Mouse (Mus musculus): ENCODE measurements around the gene Cep164. TPM values are rescaled to one million over a fixed set of nuclear protein-coding genes. Genes with fewer than 3 reads are reported as not detected.

The Cep164 gene
- 15.2 and 19.8 TPM in 2 replicates for polyA plus RNA-seq (2014; fragmentation: Nextera tagmentation; extraction: Ambion mirVana)

- H3K36me3 ChIP-seq (ENCODE audit: control insufficient read depth, insufficient read depth, low read length): no peaks in the 10 kb centered on the region
- peaks cover 6% of the 10 kb centered on the region; the same call in 1 of the 2 replicates for H3K4me1 ChIP-seq (ENCODE audit: control insufficient read depth, insufficient read depth, low read length)
- peak within 1 kb of the TSS; percentile 76 for H3K9ac ChIP-seq (ENCODE audit: low read depth, low read length)
- ATAC-seq (replicated peaks; ENCODE audit: insufficient number of reproducible peaks, low FRiP score, low TSS enrichment): peak; percentile 91
- H3K4me2 ChIP-seq: peak within 1 kb of the TSS; percentile 63
- H3K27ac ChIP-seq (ENCODE audit: low read depth, low read length): peak within 1 kb of the TSS; percentile 50
- no peaks in the 10 kb centered on the region for H3K27me3 ChIP-seq (ENCODE audit: control insufficient read depth, insufficient read depth, low read length)
- no peaks in the 10 kb centered on the region; the same call in 1 of the 2 replicates for H3K9me3 ChIP-seq (replicated peaks; ENCODE audit: control insufficient read depth, low read length)
- peak within 1 kb of the TSS; percentile 77 for H3K4me3 ChIP-seq (ENCODE audit: low read depth, low read length)
- under 1% methylated on average over 31 of the region's 31 CpGs for WGBS (ENCODE audit: insufficient replicate concordance)
Observed at GRCm38 (mm10) chr9:45828291-45828963, at the start of gene Cep164. TSS of gene Cep164 (minus strand) at chr9:45828691.

GRCm38 (mm10) chr9:45877928-45878327 lies 49.4 kb upstream of the Cep164 start:
- Histone ChIP-seq H3K9me3 (replicated peaks; ENCODE audit: control insufficient read depth, low read length) (no peaks in the 10 kb centered on the region), H3K27ac (ENCODE audit: low read depth, low read length) (no peak overlapping the region), H3K27me3 (ENCODE audit: control insufficient read depth, insufficient read depth, low read length) (no peaks in the 10 kb centered on the region), H3K4me1 (ENCODE audit: control insufficient read depth, insufficient read depth, low read length) (no peaks in the 10 kb centered on the region), H3K36me3 (ENCODE audit: control insufficient read depth, insufficient read depth, low read length) (peaks cover 2% of the 10 kb centered on the region; the same call in 1 of the 2 replicates), H3K4me2 (no peak overlapping the region), H3K4me3 (ENCODE audit: low read depth, low read length) (no peak overlapping the region), H3K9ac (ENCODE audit: low read depth, low read length) (no peak overlapping the region)
- 80% methylated on average over 2 of the region's 2 CpGs for WGBS (ENCODE audit: insufficient replicate concordance)
- no peak for ATAC-seq (replicated peaks; ENCODE audit: insufficient number of reproducible peaks, low FRiP score, low TSS enrichment)

DNA sequence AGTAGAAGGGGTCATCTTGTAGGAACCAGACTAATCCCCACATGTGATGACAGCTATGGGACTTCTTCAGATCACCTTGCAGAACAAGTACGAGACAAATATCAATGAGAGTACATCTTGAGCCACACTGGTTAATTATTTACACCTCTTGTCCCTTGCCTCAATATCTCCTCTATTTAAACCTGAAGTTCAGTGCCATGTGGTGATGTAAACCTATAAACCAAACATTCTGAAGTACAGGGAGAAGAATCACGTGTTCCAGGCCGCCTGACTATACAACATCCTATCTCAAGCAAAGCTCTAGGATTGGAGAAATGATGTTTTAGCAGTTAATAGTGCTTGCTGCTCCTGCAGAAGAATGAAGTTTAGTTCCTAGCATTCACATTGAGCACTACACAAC lies 41.8 kb upstream of the Cep164 start:
- no peak overlapping the region for H3K9ac ChIP-seq (ENCODE audit: low read depth, low read length)
- no peak overlapping the region for H3K4me3 ChIP-seq (ENCODE audit: low read depth, low read length)
- no peak for ATAC-seq (replicated peaks; ENCODE audit: insufficient number of reproducible peaks, low FRiP score, low TSS enrichment)
- WGBS (ENCODE audit: insufficient replicate concordance): 93% methylated on average over 3 of the region's 3 CpGs
- no peaks in the 10 kb centered on the region for H3K4me1 ChIP-seq (ENCODE audit: control insufficient read depth, insufficient read depth, low read length)
- H3K27ac ChIP-seq (ENCODE audit: low read depth, low read length): no peak overlapping the region
- H3K36me3 ChIP-seq (ENCODE audit: control insufficient read depth, insufficient read depth, low read length): peaks cover 28% of the 10 kb centered on the region
- no peaks in the 10 kb centered on the region for H3K27me3 ChIP-seq (ENCODE audit: control insufficient read depth, insufficient read depth, low read length)
- no peak overlapping the region for H3K4me2 ChIP-seq
- H3K9me3 ChIP-seq (replicated peaks; ENCODE audit: control insufficient read depth, low read length): no peaks in the 10 kb centered on the region

GRCm38 (mm10) chr9:45869181-45869580 lies 40.7 kb upstream of the Cep164 start:
- Histone ChIP-seq H3K4me3 (ENCODE audit: low read depth, low read length) (no peak overlapping the region), H3K27ac (ENCODE audit: low read depth, low read length) (no peak overlapping the region), H3K9me3 (replicated peaks; ENCODE audit: control insufficient read depth, low read length) (no peaks in the 10 kb centered on the region), H3K36me3 (ENCODE audit: control insufficient read depth, insufficient read depth, low read length) (peaks cover 35% of the 10 kb centered on the region), H3K4me2 (no peak overlapping the region), H3K27me3 (ENCODE audit: control insufficient read depth, insufficient read depth, low read length) (no peaks in the 10 kb centered on the region), H3K4me1 (ENCODE audit: control insufficient read depth, insufficient read depth, low read length) (no peaks in the 10 kb centered on the region), H3K9ac (ENCODE audit: low read depth, low read length) (no peak overlapping the region)
- ATAC-seq (replicated peaks; ENCODE audit: insufficient number of reproducible peaks, low FRiP score, low TSS enrichment): no peak
- 90% methylated on average over 3 of the region's 3 CpGs for WGBS (ENCODE audit: insufficient replicate concordance)

GRCm38 (mm10) chr9:45861813-45862212 lies 33.3 kb upstream of the Cep164 start:
- ATAC-seq (replicated peaks; ENCODE audit: insufficient number of reproducible peaks, low FRiP score, low TSS enrichment): no peak
- Histone ChIP-seq H3K4me2 (no peak overlapping the region), H3K27ac (ENCODE audit: low read depth, low read length) (no peak overlapping the region), H3K4me1 (ENCODE audit: control insufficient read depth, insufficient read depth, low read length) (no peaks in the 10 kb centered on the region), H3K9ac (ENCODE audit: low read depth, low read length) (no peak overlapping the region), H3K4me3 (ENCODE audit: low read depth, low read length) (no peak overlapping the region), H3K9me3 (replicated peaks; ENCODE audit: control insufficient read depth, low read length) (no peaks in the 10 kb centered on the region), H3K27me3 (ENCODE audit: control insufficient read depth, insufficient read depth, low read length) (no peaks in the 10 kb centered on the region), H3K36me3 (ENCODE audit: control insufficient read depth, insufficient read depth, low read length) (peaks cover 38% of the 10 kb centered on the region)
- 93% methylated on average over 7 of the region's 7 CpGs for WGBS (ENCODE audit: insufficient replicate concordance)

DNA sequence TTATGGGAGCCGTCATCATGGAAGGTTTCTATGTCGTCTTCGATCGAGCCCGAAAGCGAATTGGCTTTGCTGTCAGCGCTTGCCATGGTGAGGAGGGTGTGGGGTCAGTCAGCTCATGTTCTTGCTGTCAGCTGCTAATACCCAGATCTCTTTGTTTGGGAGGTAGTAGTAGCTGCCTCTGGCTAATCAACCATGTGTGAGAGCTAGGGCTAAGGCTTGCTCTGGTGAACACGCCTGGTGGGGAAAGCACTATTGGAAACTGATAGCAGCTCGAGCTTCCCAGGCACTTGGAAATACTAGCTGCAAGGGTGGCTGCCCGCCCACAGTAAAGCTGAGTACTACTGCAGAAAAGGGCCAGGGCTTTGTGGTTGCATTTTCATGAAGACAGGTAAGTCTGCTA lies 30.9 kb upstream of the Cep164 start:
- peaks cover 26% of the 10 kb centered on the region for H3K36me3 ChIP-seq (ENCODE audit: control insufficient read depth, insufficient read depth, low read length)
- no peak for ATAC-seq (replicated peaks; ENCODE audit: insufficient number of reproducible peaks, low FRiP score, low TSS enrichment)
- no peak overlapping the region for H3K27ac ChIP-seq (ENCODE audit: low read depth, low read length)
- H3K27me3 ChIP-seq (ENCODE audit: control insufficient read depth, insufficient read depth, low read length): no peaks in the 10 kb centered on the region
- H3K4me1 ChIP-seq (ENCODE audit: control insufficient read depth, insufficient read depth, low read length): no peaks in the 10 kb centered on the region
- H3K4me3 ChIP-seq (ENCODE audit: low read depth, low read length): no peak overlapping the region
- H3K9ac ChIP-seq (ENCODE audit: low read depth, low read length): no peak overlapping the region
- 87% methylated on average over 10 of the region's 10 CpGs for WGBS (ENCODE audit: insufficient replicate concordance)
- no peak overlapping the region for H3K4me2 ChIP-seq
- H3K9me3 ChIP-seq (replicated peaks; ENCODE audit: control insufficient read depth, low read length): no peaks in the 10 kb centered on the region

GRCm38 (mm10) chr9:45854136-45854535 lies 25.6 kb upstream of the Cep164 start:
- no peak overlapping the region for H3K9ac ChIP-seq (ENCODE audit: low read depth, low read length)
- no peaks in the 10 kb centered on the region; the same call in 1 of the 2 replicates for H3K27me3 ChIP-seq (ENCODE audit: control insufficient read depth, insufficient read depth, low read length)
- peaks cover 19% of the 10 kb centered on the region for H3K4me1 ChIP-seq (ENCODE audit: control insufficient read depth, insufficient read depth, low read length)
- 69% methylated on average over 1 of the region's 1 CpGs for WGBS (ENCODE audit: insufficient replicate concordance)
- H3K36me3 ChIP-seq (ENCODE audit: control insufficient read depth, insufficient read depth, low read length): peaks cover 3% of the 10 kb centered on the region; the same call in 1 of the 2 replicates
- no peak overlapping the region for H3K4me2 ChIP-seq
- H3K9me3 ChIP-seq (replicated peaks; ENCODE audit: control insufficient read depth, low read length): no peaks in the 10 kb centered on the region
- H3K4me3 ChIP-seq (ENCODE audit: low read depth, low read length): no peak overlapping the region
- ATAC-seq (replicated peaks; ENCODE audit: insufficient number of reproducible peaks, low FRiP score, low TSS enrichment): no peak
- no peak overlapping the region for H3K27ac ChIP-seq (ENCODE audit: low read depth, low read length)

DNA sequence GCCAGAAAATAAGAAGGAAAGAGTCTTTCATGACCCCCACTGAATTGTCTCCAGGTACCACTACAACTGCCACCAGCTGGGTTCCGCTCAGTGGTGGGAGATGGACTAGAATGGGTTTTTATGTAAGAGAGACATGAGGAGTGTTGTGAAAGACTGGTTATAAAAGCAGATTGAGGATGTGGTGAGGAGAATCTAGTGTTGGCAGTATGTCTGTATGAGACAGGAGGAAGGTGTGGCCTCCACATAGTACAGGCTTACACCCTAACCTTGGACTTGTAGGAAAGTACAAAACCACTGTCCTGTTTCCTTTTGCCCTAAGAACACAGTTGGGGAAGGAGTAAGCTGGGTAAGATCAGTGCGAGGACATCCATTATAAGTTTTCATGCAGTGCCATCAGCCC lies 25.2 kb upstream of the Cep164 start:
- no peak for ATAC-seq (replicated peaks; ENCODE audit: insufficient number of reproducible peaks, low FRiP score, low TSS enrichment)
- no peaks in the 10 kb centered on the region; the same call in 1 of the 2 replicates for H3K36me3 ChIP-seq (ENCODE audit: control insufficient read depth, insufficient read depth, low read length)
- WGBS (ENCODE audit: insufficient replicate concordance): 92% methylated on average over 2 of the region's 2 CpGs

GRCm38 (mm10) chr9:45851776-45852175 lies 23.3 kb upstream of the Cep164 start:
- ATAC-seq (replicated peaks; ENCODE audit: insufficient number of reproducible peaks, low FRiP score, low TSS enrichment): no peak
- H3K36me3 ChIP-seq (ENCODE audit: control insufficient read depth, insufficient read depth, low read length): no peaks in the 10 kb centered on the region; the same call in 1 of the 2 replicates
- 98% methylated on average over 2 of the region's 2 CpGs for WGBS (ENCODE audit: insufficient replicate concordance)
- H3K9me3 ChIP-seq (replicated peaks; ENCODE audit: control insufficient read depth, low read length): no peaks in the 10 kb centered on the region
- H3K4me3 ChIP-seq (ENCODE audit: low read depth, low read length): no peak overlapping the region
- no peak overlapping the region for H3K9ac ChIP-seq (ENCODE audit: low read depth, low read length)
- no peak overlapping the region for H3K27ac ChIP-seq (ENCODE audit: low read depth, low read length)
- H3K4me1 ChIP-seq (ENCODE audit: control insufficient read depth, insufficient read depth, low read length): peaks cover 19% of the 10 kb centered on the region
- no peaks in the 10 kb centered on the region; the same call in 1 of the 2 replicates for H3K27me3 ChIP-seq (ENCODE audit: control insufficient read depth, insufficient read depth, low read length)
- H3K4me2 ChIP-seq: no peak overlapping the region

More for the DNA sequence above, 25.2 kb upstream of the Cep164 start:
- no peak overlapping the region for H3K27ac ChIP-seq (ENCODE audit: low read depth, low read length)
- no peak overlapping the region for H3K9ac ChIP-seq (ENCODE audit: low read depth, low read length)
- H3K9me3 ChIP-seq (replicated peaks; ENCODE audit: control insufficient read depth, low read length): no peaks in the 10 kb centered on the region
- no peak overlapping the region for H3K4me2 ChIP-seq
- H3K4me1 ChIP-seq (ENCODE audit: control insufficient read depth, insufficient read depth, low read length): peaks cover 19% of the 10 kb centered on the region
- H3K4me3 ChIP-seq (ENCODE audit: low read depth, low read length): no peak overlapping the region
- H3K27me3 ChIP-seq (ENCODE audit: control insufficient read depth, insufficient read depth, low read length): no peaks in the 10 kb centered on the region; the same call in 1 of the 2 replicates

Data from heart, embryonic 11.5 days (tissue).